Mouse (Mus musculus): ENCODE measurements around the gene Oat. TPM values are rescaled to one million over a fixed set of nuclear protein-coding genes. Genes with fewer than 3 reads are reported as not detected.
A peak's percentile ranks its signal among the peaks of the same experiment; 100 is the strongest.

Oat gene
- polyA plus RNA-seq, 1 experiment = 51.4 TPM

DNA sequence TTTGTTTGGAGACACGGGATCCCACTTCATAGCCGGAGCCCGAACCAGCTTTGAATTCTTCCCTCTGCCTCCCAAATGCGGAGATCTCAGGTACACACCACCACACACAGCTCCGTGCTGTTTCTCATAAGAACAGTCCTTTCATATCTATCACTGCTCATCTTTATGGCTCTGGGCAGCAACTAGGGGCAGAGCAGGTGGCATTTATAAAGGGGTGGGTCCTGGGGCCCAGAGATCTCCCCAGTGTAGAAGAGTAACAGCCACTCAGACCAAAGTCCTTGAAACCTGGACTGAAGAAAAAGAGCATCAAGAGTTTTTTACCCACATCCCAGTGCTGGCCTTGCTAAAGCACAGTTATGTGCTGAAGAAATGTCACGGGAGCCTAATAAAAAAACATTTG is 4.3 kb upstream of the Oat start:
- Histone ChIP-seq H3K36me3 (ENCODE audit: control insufficient read depth, insufficient read depth, low read length) (no peaks in the 10 kb centered on the region), H3K27ac (ENCODE audit: control insufficient read depth, insufficient read depth, low read length) (no peak overlapping the region), H3K27me3 (ENCODE audit: control insufficient read depth, insufficient read depth, low read length) (no peaks in the 10 kb centered on the region), H3K4me1 (replicated peaks; ENCODE audit: control insufficient read depth, insufficient read depth, low read length) (peaks cover 4% of the 10 kb centered on the region; the same call in 1 of the 2 replicates), H3K4me3 (ENCODE audit: control insufficient read depth, insufficient read depth, low read length) (no peak overlapping the region)
- DNase-seq = no peak
- 90% methylated on average over 6 of the region's 6 CpGs for WGBS
- TF ChIP-seq POLR2A (IDR thresholded peaks at IDR 0.05; ENCODE audit: control insufficient read depth, extremely low read depth, insufficient read depth, low read length, poor library complexity) (no peak), CTCF (IDR thresholded peaks at IDR 0.05; ENCODE audit: borderline replicate concordance, control insufficient read depth, extremely low read depth, insufficient read depth, low read length, poor library complexity) (no peak)

DNA sequence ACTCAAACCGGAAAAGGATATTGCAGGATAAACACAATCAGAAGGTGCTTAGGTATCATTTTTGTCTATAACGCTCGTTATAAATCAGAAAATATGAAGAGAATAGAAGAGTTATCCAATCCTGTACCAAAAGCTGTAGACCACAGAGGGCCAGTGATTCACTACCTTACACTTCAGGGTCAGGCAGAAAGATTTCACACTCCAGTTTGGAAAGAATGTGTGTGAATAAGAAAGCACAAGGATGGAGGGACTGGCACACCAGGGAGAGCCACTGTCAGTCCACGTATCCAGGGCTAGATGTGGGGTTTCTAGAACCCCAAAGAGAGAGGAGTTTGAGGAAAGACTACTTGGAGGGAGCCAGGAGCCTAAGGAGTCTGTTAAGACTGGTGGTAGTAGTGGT is 693 bp upstream of the Oat start:
- Histone ChIP-seq H3K27ac (ENCODE audit: control insufficient read depth, insufficient read depth, low read length) (no peak overlapping the region), H3K36me3 (ENCODE audit: control insufficient read depth, insufficient read depth, low read length) (no peaks in the 10 kb centered on the region), H3K4me3 (ENCODE audit: control insufficient read depth, insufficient read depth, low read length) (no peak overlapping the region), H3K27me3 (ENCODE audit: control insufficient read depth, insufficient read depth, low read length) (no peaks in the 10 kb centered on the region), H3K4me1 (replicated peaks; ENCODE audit: control insufficient read depth, insufficient read depth, low read length) (peaks cover 5% of the 10 kb centered on the region; the same call in 1 of the 2 replicates)
- TF ChIP-seq POLR2A (IDR thresholded peaks at IDR 0.05; ENCODE audit: control insufficient read depth, extremely low read depth, insufficient read depth, low read length, poor library complexity) (no peak), CTCF (IDR thresholded peaks at IDR 0.05; ENCODE audit: borderline replicate concordance, control insufficient read depth, extremely low read depth, insufficient read depth, low read length, poor library complexity) (no peak)
- DNase-seq = no peak
- WGBS = 67% methylated on average over 4 of the region's 4 CpGs

DNA sequence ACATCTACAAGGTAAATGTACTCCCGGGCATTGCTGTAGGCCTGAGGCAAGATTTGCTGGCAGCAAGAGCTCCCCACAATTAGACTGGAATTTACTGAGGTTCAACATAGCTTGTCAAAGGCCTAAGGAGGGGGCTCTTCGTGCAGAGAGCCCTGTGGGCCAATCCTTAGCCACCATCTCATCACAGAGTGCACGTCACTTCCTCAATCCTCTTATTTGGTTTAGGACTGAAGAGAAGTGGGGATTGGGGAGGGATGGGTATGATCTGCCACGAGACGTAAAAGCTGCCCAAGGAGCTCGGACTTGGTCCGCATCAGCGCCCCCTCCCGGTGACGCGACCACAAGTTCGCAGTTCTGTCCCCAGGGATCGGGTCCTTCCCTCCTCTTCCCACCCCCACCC is 575 bp downstream of the Oat start:
- peaks cover 5% of the 10 kb centered on the region; the same call in 1 of the 2 replicates for H3K4me1 ChIP-seq (replicated peaks; ENCODE audit: control insufficient read depth, insufficient read depth, low read length)
- peak overlapping the region; percentile 88 for H3K4me3 ChIP-seq (ENCODE audit: control insufficient read depth, insufficient read depth, low read length)
- no peak for TF ChIP-seq POLR2A (IDR thresholded peaks at IDR 0.05; ENCODE audit: control insufficient read depth, extremely low read depth, insufficient read depth, low read length, poor library complexity)
- 0 out of 2 replicates have a peak, but pooled peaks have one; percentile 12 for TF ChIP-seq CTCF (IDR thresholded peaks at IDR 0.05; ENCODE audit: borderline replicate concordance, control insufficient read depth, extremely low read depth, insufficient read depth, low read length, poor library complexity)
- H3K36me3 ChIP-seq (ENCODE audit: control insufficient read depth, insufficient read depth, low read length) = no peaks in the 10 kb centered on the region
- peak; percentile 79 for DNase-seq
- peak overlapping the region; percentile 6; the same call in 1 of the 2 replicates for H3K27ac ChIP-seq (ENCODE audit: control insufficient read depth, insufficient read depth, low read length)
- no peaks in the 10 kb centered on the region for H3K27me3 ChIP-seq (ENCODE audit: control insufficient read depth, insufficient read depth, low read length)
- 0% methylated on average over 13 of the region's 13 CpGs for WGBS

DNA sequence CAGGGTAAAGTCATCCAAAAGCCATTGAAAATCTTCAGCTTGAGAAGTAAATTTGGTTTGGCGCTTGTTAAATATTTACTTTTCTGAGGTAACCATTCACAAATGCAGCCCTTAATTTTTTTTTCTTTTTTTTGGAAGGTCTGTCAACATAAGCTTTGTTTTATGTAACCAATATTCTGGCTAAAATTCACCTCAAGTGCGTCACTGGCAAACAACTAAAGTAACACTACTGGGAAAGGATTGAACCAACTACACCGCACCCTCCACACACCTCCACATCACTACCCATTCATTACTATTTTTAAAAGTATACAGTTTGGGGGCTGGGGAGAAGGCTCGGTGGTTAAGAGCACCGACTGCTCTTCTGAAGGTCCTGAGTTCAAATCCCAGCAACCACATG is 1.6 kb downstream of the Oat start:
- H3K4me3 ChIP-seq (ENCODE audit: control insufficient read depth, insufficient read depth, low read length) = no peak overlapping the region
- H3K36me3 ChIP-seq (ENCODE audit: control insufficient read depth, insufficient read depth, low read length) = no peaks in the 10 kb centered on the region
- 93% methylated on average over 5 of the region's 5 CpGs for WGBS
- H3K27me3 ChIP-seq (ENCODE audit: control insufficient read depth, insufficient read depth, low read length) = no peaks in the 10 kb centered on the region
- no peak overlapping the region for H3K27ac ChIP-seq (ENCODE audit: control insufficient read depth, insufficient read depth, low read length)
- no peak for DNase-seq
- no peak for TF ChIP-seq POLR2A (IDR thresholded peaks at IDR 0.05; ENCODE audit: control insufficient read depth, extremely low read depth, insufficient read depth, low read length, poor library complexity)
- peaks cover 5% of the 10 kb centered on the region for H3K4me1 ChIP-seq (replicated peaks; ENCODE audit: control insufficient read depth, insufficient read depth, low read length)

DNA sequence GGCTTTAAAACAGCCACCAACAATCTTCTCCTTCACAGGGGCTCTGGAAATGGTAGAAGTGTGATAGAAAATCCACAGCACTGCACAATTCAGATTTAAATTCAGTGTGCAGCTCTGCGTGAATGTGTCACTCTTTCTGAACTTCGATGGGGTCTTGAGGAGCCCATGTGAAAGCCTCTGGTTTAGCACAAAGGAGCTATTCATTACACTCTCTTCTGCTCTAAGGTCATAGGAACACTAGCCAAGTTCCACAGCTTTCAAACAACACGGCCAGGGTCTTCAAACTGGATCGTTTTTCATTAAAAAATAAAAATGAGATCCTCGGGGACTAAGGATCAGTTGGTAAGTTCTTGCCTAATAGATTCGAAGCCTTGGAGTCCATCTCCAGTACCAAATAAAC is 3.0 kb downstream of the Oat start:
- WGBS = 91% methylated on average over 6 of the region's 6 CpGs
- no peak for TF ChIP-seq CTCF (IDR thresholded peaks at IDR 0.05; ENCODE audit: borderline replicate concordance, control insufficient read depth, extremely low read depth, insufficient read depth, low read length, poor library complexity)
- no peak for TF ChIP-seq POLR2A (IDR thresholded peaks at IDR 0.05; ENCODE audit: control insufficient read depth, extremely low read depth, insufficient read depth, low read length, poor library complexity)
- Histone ChIP-seq H3K36me3 (ENCODE audit: control insufficient read depth, insufficient read depth, low read length) (0 out of 2 replicates have a peak, but pooled peaks cover 2% of the 10 kb centered on the region), H3K4me3 (ENCODE audit: control insufficient read depth, insufficient read depth, low read length) (no peak overlapping the region), H3K27me3 (ENCODE audit: control insufficient read depth, insufficient read depth, low read length) (no peaks in the 10 kb centered on the region), H3K27ac (ENCODE audit: control insufficient read depth, insufficient read depth, low read length) (no peak overlapping the region), H3K4me1 (replicated peaks; ENCODE audit: control insufficient read depth, insufficient read depth, low read length) (peaks cover 9% of the 10 kb centered on the region)
- DNase-seq = no peak

DNA sequence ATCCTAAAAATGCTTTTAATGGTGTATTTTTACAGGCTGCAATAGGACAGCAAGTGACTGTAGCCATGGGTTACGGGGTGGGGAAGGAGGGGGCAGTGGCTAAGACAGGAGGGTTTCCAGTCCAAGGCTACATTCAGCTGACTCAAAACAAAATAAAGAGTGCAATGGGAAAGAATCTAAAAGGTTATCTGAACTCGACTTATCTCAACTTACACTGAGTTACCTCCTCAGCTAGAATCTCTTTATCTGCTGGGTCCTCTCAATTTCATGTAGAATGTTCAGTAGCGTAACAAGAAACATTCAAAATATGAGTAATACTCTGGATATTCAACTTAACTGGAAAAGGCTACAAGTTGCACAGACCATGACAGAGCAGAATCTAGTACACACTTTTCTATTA is 3.5 kb downstream of the Oat start:
- Histone ChIP-seq H3K36me3 (ENCODE audit: control insufficient read depth, insufficient read depth, low read length) (0 out of 2 replicates have a peak, but pooled peaks cover 3% of the 10 kb centered on the region), H3K27ac (ENCODE audit: control insufficient read depth, insufficient read depth, low read length) (no peak overlapping the region), H3K4me1 (replicated peaks; ENCODE audit: control insufficient read depth, insufficient read depth, low read length) (peaks cover 9% of the 10 kb centered on the region), H3K27me3 (ENCODE audit: control insufficient read depth, insufficient read depth, low read length) (no peaks in the 10 kb centered on the region), H3K4me3 (ENCODE audit: control insufficient read depth, insufficient read depth, low read length) (no peak overlapping the region)
- DNase-seq = no peak
- no peak for TF ChIP-seq POLR2A (IDR thresholded peaks at IDR 0.05; ENCODE audit: control insufficient read depth, extremely low read depth, insufficient read depth, low read length, poor library complexity)
- TF ChIP-seq CTCF (IDR thresholded peaks at IDR 0.05; ENCODE audit: borderline replicate concordance, control insufficient read depth, extremely low read depth, insufficient read depth, low read length, poor library complexity) = no peak
- 91% methylated on average over 3 of the region's 3 CpGs for WGBS

DNA sequence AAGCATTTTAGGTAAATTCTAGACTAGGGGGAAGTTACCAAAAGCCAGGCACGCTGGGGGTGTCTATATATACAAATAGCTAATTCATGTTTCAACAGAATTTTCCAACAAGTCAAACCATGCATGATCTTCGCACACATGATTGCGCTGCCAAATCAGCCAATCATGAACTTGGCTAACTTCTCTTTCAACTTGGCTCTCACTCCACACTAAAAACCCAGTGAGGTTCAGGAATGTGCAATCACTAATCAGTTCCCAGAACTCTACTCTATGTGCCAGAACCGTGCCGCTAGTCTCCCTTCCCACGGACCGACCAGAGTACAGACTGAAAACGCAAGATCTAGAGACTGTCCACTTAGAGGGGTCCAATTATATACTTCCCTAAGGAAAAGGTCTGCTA is 4.7 kb downstream of the Oat start:
- Histone ChIP-seq H3K4me1 (replicated peaks; ENCODE audit: control insufficient read depth, insufficient read depth, low read length) (peaks cover 6% of the 10 kb centered on the region), H3K4me3 (ENCODE audit: control insufficient read depth, insufficient read depth, low read length) (no peak overlapping the region), H3K27ac (ENCODE audit: control insufficient read depth, insufficient read depth, low read length) (no peak overlapping the region), H3K27me3 (ENCODE audit: control insufficient read depth, insufficient read depth, low read length) (no peaks in the 10 kb centered on the region), H3K36me3 (ENCODE audit: control insufficient read depth, insufficient read depth, low read length) (peaks cover 3% of the 10 kb centered on the region; the same call in 1 of the 2 replicates)
- whole genome bisulfite sequencing = 95% methylated on average over 8 of the region's 8 CpGs
- DNase-seq = no peak
- no peak for TF ChIP-seq POLR2A (IDR thresholded peaks at IDR 0.05; ENCODE audit: control insufficient read depth, extremely low read depth, insufficient read depth, low read length, poor library complexity)
- TF ChIP-seq CTCF (IDR thresholded peaks at IDR 0.05; ENCODE audit: borderline replicate concordance, control insufficient read depth, extremely low read depth, insufficient read depth, low read length, poor library complexity) = no peak

Data from thymus, adult 2 months (tissue).